Mouse (Mus musculus) T-cell, adult 2 months (primary cell): ENCODE data around the gene H1foo.

ENCODE experiments used
- DNase-seq: peaks from one replicate; pipeline ENCODE4 v3.0.0; 2022; ENCODE audit warnings: low spot score

H1foo gene

GRCm38 (mm10) chr6:115927292-115928242, 17.2 kb upstream of the H1foo start:
- no peak for DNase-seq

GRCm38 (mm10) chr6:115930018-115930417, 14.7 kb upstream of the H1foo start:
- DNase-seq, result no peak

- DNase-seq, result no peak
Measured at GRCm38 (mm10) chr6:115931639-115932038, 13.1 kb upstream of the H1foo start, which contains the start of gene Rho. Gene Rho, plus strand, starts transcription at chr6:115931748.

GRCm38 (mm10) chr6:115932391-115932790, 12.3 kb upstream of the H1foo start:
- no peak for DNase-seq

- DNase-seq, result no peak
Measured at GRCm38 (mm10) chr6:115935544-115935943, 9.2 kb upstream of the H1foo start.

GRCm38 (mm10) chr6:115938011-115938410, 6.7 kb upstream of the H1foo start:
- no peak for DNase-seq

- DNase-seq, result no peak
Measured at GRCm38 (mm10) chr6:115938798-115939197, 5.9 kb upstream of the H1foo start.

- no peak for DNase-seq
Measured at GRCm38 (mm10) chr6:115940603-115941002, 4.1 kb upstream of the H1foo start.

GRCm38 (mm10) chr6:115941128-115941527, 3.6 kb upstream of the H1foo start:
- DNase-seq, result no peak

GRCm38 (mm10) chr6:115943498-115944427, 975 bp upstream of the H1foo start:
- DNase-seq, result no peak

- no peak for DNase-seq
Measured at GRCm38 (mm10) chr6:115945633-115946032, 895 bp downstream of the H1foo start.

GRCm38 (mm10) chr6:115946389-115946788, 1.7 kb downstream of the H1foo start:
- DNase-seq, result no peak

GRCm38 (mm10) chr6:115954506-115955074, 9.9 kb downstream of the H1foo start:
- DNase-seq, result no peak

- no peak for DNase-seq
Measured at GRCm38 (mm10) chr6:115955169-115955568, 10.4 kb downstream of the H1foo start.

GRCm38 (mm10) chr6:115955664-115956063, 10.9 kb downstream of the H1foo start:
- no peak for DNase-seq

- DNase-seq, result no peak
Measured at GRCm38 (mm10) chr6:115956418-115956921, 11.7 kb downstream of the H1foo start.

- no peak for DNase-seq
Measured at GRCm38 (mm10) chr6:115956922-115957601, 12.3 kb downstream of the H1foo start.

GRCm38 (mm10) chr6:115957681-115958080, 12.9 kb downstream of the H1foo start:
- no peak for DNase-seq

GRCm38 (mm10) chr6:115958445-115958844, 13.7 kb downstream of the H1foo start:
- no peak for DNase-seq

GRCm38 (mm10) chr6:115959151-115959691, 14.5 kb downstream of the H1foo start:
- no peak for DNase-seq

GRCm38 (mm10) chr6:115960322-115960721, 15.6 kb downstream of the H1foo start:
- DNase-seq, result no peak
